Comparison of ENCODE assay signal across 7 mouse cellular contexts in the genomic region with DNA sequence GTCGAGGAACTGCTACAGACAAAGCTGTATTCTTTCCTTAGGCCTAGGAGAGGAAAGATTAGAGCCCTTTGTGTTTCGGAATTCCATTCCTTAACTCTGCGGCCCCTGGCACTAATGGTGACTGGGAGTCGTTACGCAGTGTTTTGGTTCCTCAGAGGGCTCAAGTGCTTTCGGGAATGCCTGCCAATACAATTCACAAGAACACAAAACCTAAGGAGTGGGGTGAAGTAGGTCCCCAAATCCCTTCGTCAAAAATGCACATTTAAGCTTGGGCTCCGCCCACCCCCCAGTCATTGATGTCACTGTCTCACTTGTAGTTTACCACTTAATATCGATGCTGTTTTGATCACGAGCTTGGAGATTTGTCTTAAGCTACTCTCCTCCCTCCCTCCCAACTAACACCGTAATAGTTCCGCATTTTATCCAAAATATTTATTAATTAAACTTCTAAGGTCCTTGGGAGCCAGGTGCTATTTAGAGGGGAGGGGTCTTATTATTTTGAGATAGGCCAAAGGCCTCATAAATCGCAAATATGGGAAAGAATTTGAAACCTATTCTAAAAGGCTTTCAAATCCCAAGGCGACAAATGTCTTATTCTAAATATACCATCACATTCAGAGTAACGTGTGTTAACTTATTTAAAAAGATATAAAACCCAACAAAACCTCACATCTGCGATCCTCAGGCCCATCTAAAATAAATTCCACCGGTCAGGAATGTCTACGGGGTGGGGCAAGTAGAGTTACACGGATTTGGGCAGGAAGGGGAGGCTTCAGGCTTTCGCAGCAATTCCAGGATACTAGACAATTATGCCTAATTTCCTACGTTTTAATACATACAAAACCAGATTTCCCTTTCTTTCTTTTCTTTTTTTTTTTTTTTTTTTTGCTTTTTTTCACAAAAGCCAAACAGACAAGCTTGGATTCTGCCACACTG.
DNase-seq lines count a peak whose midpoint lies in the region; ATAC-seq and TF ChIP-seq lines count a peak whose summit lies in the region.

No protein-coding gene starts in this region.

- peak overlapping the region; percentile 99 for H3K27ac ChIP-seq in ES-E14 (ENCODE audit: insufficient read depth, low read depth, low read length, poor library complexity, severe bottlenecking)
- peak overlapping the region; percentile 100 for H3K27ac ChIP-seq in forebrain, embryonic 12.5 days
- peak overlapping the region; percentile 100 for H3K27ac ChIP-seq in lung, embryonic 14.5 days (ENCODE audit: low read depth)
- H3K27ac ChIP-seq in neural tube, embryonic 14.5 days (ENCODE audit: low read depth, low read length), result peak overlapping the region; percentile 100

- TF ChIP-seq CTCF in lung, embryonic 14.5 days (IDR thresholded peaks at IDR 0.05; ENCODE audit: low read depth), result no peak

- peak overlapping the region; percentile 70 for H3K4me2 ChIP-seq in forebrain, embryonic 12.5 days
- peak overlapping the region; percentile 95 for H3K4me2 ChIP-seq in lung, embryonic 14.5 days
- H3K4me2 ChIP-seq in neural tube, embryonic 14.5 days (ENCODE audit: low read depth, low read length), result peak overlapping the region; percentile 79

- H3K27me3 ChIP-seq in forebrain, embryonic 12.5 days, result no peaks in the 10 kb centered on the region
- H3K27me3 ChIP-seq in lung, embryonic 14.5 days (ENCODE audit: insufficient read depth, low read length), result no peaks in the 10 kb centered on the region
- no peaks in the 10 kb centered on the region for H3K27me3 ChIP-seq in neural tube, embryonic 14.5 days (ENCODE audit: control insufficient read depth, insufficient read depth, low read length)

- H3K9ac ChIP-seq in ES-E14 (ENCODE audit: insufficient read depth, low read depth, low read length, poor library complexity, severe bottlenecking), result peak overlapping the region; percentile 90
- peak overlapping the region; percentile 91 for H3K9ac ChIP-seq in forebrain, embryonic 12.5 days
- peak overlapping the region; percentile 97 for H3K9ac ChIP-seq in lung, embryonic 14.5 days
- peak overlapping the region; percentile 97 for H3K9ac ChIP-seq in neural tube, embryonic 14.5 days (replicated peaks; ENCODE audit: low read depth, low read length)

- intact Hi-C loops in heart, postnatal 36 days (cut with DNase I), result no loop called here

- ATAC-seq in forebrain, embryonic 12.5 days (ENCODE audit: low FRiP score), result peak; percentile 16; the same call in 1 of the 2 replicates
- ATAC-seq in lung, embryonic 14.5 days (ENCODE audit: insufficient read depth), result no peak
- ATAC-seq in neural tube, embryonic 14.5 days (ENCODE audit: low read depth), result no peak

- DNase-seq in ES-E14 (ENCODE audit: low read depth, low spot score), result no peak
- peak; percentile 24 for DNase-seq in adrenal gland, postnatal 25 days
- DNase-seq in heart, postnatal 36 days, result peak; percentile 57 to 79
- peak; percentile 25 to 59 for DNase-seq in layer of hippocampus, adult 18-20 months (ENCODE audit: low spot score in 2 of 2)
- DNase-seq in lung, embryonic 14.5 days, result peak; percentile 83

- in situ Hi-C loops in ES-E14 (cut with MboI; ENCODE audit: low sequenced_read_pairs in 2 of 2, unreplicated experiment in 2 of 2), result no loop called here

- no peaks in the 10 kb centered on the region for H3K9me3 ChIP-seq in ES-E14 (ENCODE audit: control insufficient read depth, insufficient read depth, low read depth, low read length)
- H3K9me3 ChIP-seq in forebrain, embryonic 12.5 days, result no peaks in the 10 kb centered on the region
- H3K9me3 ChIP-seq in lung, embryonic 14.5 days (ENCODE audit: low read depth, low read length), result no peaks in the 10 kb centered on the region
- H3K9me3 ChIP-seq in neural tube, embryonic 14.5 days (ENCODE audit: control insufficient read depth, low read length), result no peaks in the 10 kb centered on the region

- H3K4me1 ChIP-seq in ES-E14 (ENCODE audit: control insufficient read depth in 2 of 2, insufficient read depth in 2 of 2, low read length in 2 of 2, poor library complexity in 1 of 2), result peaks cover 6 to 16% of the 10 kb centered on the region in 2 experiments
- H3K4me1 ChIP-seq in forebrain, embryonic 12.5 days, result peaks cover 29% of the 10 kb centered on the region
- H3K4me1 ChIP-seq in lung, embryonic 14.5 days (ENCODE audit: insufficient read depth), result peaks cover 19% of the 10 kb centered on the region
- H3K4me1 ChIP-seq in neural tube, embryonic 14.5 days (ENCODE audit: control insufficient read depth, insufficient read depth, low read length), result peaks cover 20% of the 10 kb centered on the region

- peak overlapping the region; percentile 61 to 66 for H3K4me3 ChIP-seq in ES-E14 (ENCODE audit: insufficient read depth in 1 of 2, low read depth in 1 of 2, low read length in 2 of 2, poor library complexity in 1 of 2, severe bottlenecking in 1 of 2)
- peak overlapping the region; percentile 65 for H3K4me3 ChIP-seq in forebrain, embryonic 12.5 days (replicated peaks)
- peak overlapping the region; percentile 70 for H3K4me3 ChIP-seq in lung, embryonic 14.5 days (ENCODE audit: low read depth, low read length)
- peak overlapping the region; percentile 61 for H3K4me3 ChIP-seq in neural tube, embryonic 14.5 days (ENCODE audit: low read depth, low read length)

- WGBS in forebrain, embryonic 12.5 days, result 2% methylated on average over 21 of the region's 21 CpGs
- WGBS in lung, embryonic 14.5 days, result 3% methylated on average over 21 of the region's 21 CpGs
- WGBS in neural tube, embryonic 14.5 days, result 2% methylated on average over 21 of the region's 21 CpGs

- H3K36me3 ChIP-seq in ES-E14 (ENCODE audit: control insufficient read depth, insufficient read depth, low read length, poor library complexity, severe bottlenecking), result no peaks in the 10 kb centered on the region
- H3K36me3 ChIP-seq in forebrain, embryonic 12.5 days (replicated peaks), result no peaks in the 10 kb centered on the region
- H3K36me3 ChIP-seq in lung, embryonic 14.5 days (ENCODE audit: insufficient read depth), result no peaks in the 10 kb centered on the region
- H3K36me3 ChIP-seq in neural tube, embryonic 14.5 days (ENCODE audit: control insufficient read depth, insufficient read depth, low read length), result no peaks in the 10 kb centered on the region

TF ChIP-seq in ES-E14, 5 proteins besides CTCF, POLR2A, EP300 and RAD21:
- TF ChIP-seq CHD2 (IDR thresholded peaks at IDR 0.05; ENCODE audit: low read depth, low read length) (peak; percentile 25; the same call in 1 of the 2 replicates), MAFK (IDR thresholded peaks at IDR 0.05; ENCODE audit: insufficient read depth, low read depth, low read length) (no peak), ZNF384 (IDR thresholded peaks at IDR 0.05; ENCODE audit: low read depth, low read length) (peak; percentile 81)
